Mouse (Mus musculus) heart, adult 2 months (tissue): ENCODE data around the gene Hspa4.

ENCODE experiments used
- CTCF ChIP-seq: fragments of 200-600 bp; IDR thresholded peaks from 2 replicates; pipeline ENCODE4 v1.8.1; 2022; ENCODE audit warnings: antibody characterized with exemption, mild to moderate bottlenecking, moderate library complexity
- POLR2A ChIP-seq: fragments of 200-500 bp; IDR thresholded peaks from 2 replicates; pipeline ENCODE4 v1.6.1; 2011; ENCODE audit warnings: mild to moderate bottlenecking, low read depth, low read length, control low read depth; ENCODE audit not compliant: insufficient read depth

- TF ChIP-seq POLR2A (no peak), CTCF (peak; percentile 87)
Measured at GRCm38 (mm10) chr11:53243199-53243598, 57.1 kb downstream of the Hspa4 start.
